Mouse (Mus musculus): Measurements from ENCODE around the gene Magi1. TPM values are rescaled to one million over a fixed set of nuclear protein-coding genes. Genes with fewer than 3 reads are reported as not detected.

Gene Magi1
- polyA plus RNA-seq, 1 experiment from 2014 or later: 19.9 TPM

DNA sequence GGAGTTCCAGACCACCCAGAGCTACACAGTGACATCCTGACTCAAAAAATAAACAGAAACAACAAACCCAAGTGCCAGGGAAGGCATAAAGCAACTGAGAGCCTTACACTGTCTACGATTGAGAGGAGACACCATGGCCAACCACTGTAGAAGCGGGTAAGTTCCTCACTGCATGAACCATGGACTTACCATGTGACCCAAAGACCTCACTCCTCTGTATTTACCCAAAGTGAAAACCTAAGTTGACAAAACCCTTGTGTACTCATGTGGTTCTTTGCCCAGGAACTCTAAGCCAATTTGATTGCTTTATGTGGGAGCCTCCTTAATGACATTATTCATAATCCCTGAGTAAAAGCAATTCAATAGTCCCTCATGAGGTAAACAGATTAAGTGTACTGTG, 382.3 kb downstream of the Magi1 start:
- Histone ChIP-seq H3K9me3 (no peaks in the 10 kb centered on the region), H3K9ac (no peak overlapping the region), H3K4me1 (no peaks in the 10 kb centered on the region), H3K4me2 (replicated peaks) (no peak overlapping the region), H3K36me3 (no peaks in the 10 kb centered on the region), H3K27ac (no peak overlapping the region), H3K27me3 (no peaks in the 10 kb centered on the region), H3K4me3 (no peak overlapping the region)
- no peak for ATAC-seq (ENCODE audit: insufficient number of reproducible peaks, insufficient read depth, low FRiP score, low TSS enrichment)
- WGBS: 95% methylated on average over 2 of the region's 2 CpGs

DNA sequence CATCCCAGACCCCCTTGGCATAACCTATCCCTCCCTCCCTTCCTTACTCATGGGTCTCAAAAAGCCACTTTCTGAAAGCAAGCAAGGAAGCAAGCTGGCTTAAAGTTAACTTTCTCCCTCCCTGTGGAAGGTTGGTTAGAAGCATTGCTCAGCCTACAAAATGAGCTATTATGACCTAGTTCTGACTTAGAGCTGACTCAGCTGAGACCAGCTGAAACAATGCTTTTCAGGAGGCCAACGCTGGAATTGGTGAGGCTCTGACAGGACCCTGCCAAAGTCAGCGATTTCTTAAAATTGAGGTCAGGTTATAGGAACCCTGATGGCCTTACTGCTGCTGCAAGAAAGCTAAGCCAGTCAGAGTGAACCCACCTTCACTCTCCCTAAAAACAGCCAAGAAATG, 386.2 kb downstream of the Magi1 start:
- Histone ChIP-seq H3K9me3 (no peaks in the 10 kb centered on the region), H3K4me2 (replicated peaks) (no peak overlapping the region), H3K36me3 (no peaks in the 10 kb centered on the region), H3K27me3 (no peaks in the 10 kb centered on the region), H3K4me3 (no peak overlapping the region), H3K27ac (no peak overlapping the region), H3K9ac (no peak overlapping the region), H3K4me1 (peaks cover 2% of the 10 kb centered on the region; the same call in 1 of the 2 replicates)
- WGBS: 70% methylated on average over 2 of the region's 2 CpGs
- ATAC-seq (ENCODE audit: insufficient number of reproducible peaks, insufficient read depth, low FRiP score, low TSS enrichment): no peak

DNA sequence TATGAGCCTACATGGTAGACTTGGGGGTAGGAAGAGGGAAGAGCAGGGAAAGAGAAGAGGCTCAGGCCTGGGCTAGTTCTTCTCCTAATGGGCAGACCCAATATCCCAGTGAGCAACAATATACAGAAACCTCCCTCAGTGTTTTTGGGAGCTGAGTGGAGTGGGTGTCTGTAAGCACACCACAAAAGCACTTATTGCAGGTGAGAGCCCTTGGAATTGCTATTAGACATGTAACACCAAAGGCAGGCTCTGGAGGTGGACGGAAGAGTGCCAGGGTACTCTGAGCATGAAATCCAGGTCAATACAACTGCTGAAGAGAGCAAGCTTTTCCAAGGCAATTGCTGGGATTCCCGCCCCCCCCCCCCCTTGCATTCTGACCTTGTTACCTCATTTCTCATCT, 388.0 kb downstream of the Magi1 start:
- no peak overlapping the region for H3K4me3 ChIP-seq
- H3K4me2 ChIP-seq (replicated peaks): no peak overlapping the region
- no peaks in the 10 kb centered on the region for H3K27me3 ChIP-seq
- 84% methylated on average over 2 of the region's 2 CpGs for WGBS
- no peaks in the 10 kb centered on the region for H3K36me3 ChIP-seq
- no peak overlapping the region for H3K27ac ChIP-seq
- no peak overlapping the region for H3K9ac ChIP-seq
- peaks cover 3% of the 10 kb centered on the region; the same call in 1 of the 2 replicates for H3K4me1 ChIP-seq
- ATAC-seq (ENCODE audit: insufficient number of reproducible peaks, insufficient read depth, low FRiP score, low TSS enrichment): no peak
- no peaks in the 10 kb centered on the region for H3K9me3 ChIP-seq

DNA sequence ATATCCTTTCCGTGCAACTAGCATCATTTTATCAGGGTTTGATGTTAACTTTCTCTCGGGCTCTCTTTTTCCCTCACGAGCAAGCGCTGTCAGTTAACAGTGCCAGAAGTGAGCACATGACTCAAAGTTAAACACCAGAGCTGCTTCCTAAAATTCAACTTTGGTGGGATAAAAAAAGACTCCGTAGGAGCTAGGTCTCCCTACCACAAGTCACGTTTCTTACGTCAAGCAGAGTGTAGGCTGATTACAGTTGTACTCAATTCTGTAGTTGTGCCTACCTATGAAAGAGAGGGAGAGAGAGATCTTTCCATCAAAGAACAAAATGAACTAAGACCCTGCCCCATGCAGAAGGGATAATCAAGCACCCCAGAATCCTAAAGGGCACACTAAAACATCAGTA, 389.8 kb downstream of the Magi1 start:
- H3K4me1 ChIP-seq: peaks cover 6% of the 10 kb centered on the region; the same call in 1 of the 2 replicates
- WGBS: 77% methylated on average over 7 of the region's 7 CpGs
- ATAC-seq (ENCODE audit: insufficient number of reproducible peaks, insufficient read depth, low FRiP score, low TSS enrichment): no peak
- no peak overlapping the region for H3K4me3 ChIP-seq
- H3K4me2 ChIP-seq (replicated peaks): no peak overlapping the region
- H3K9me3 ChIP-seq: no peaks in the 10 kb centered on the region
- no peak overlapping the region for H3K27ac ChIP-seq
- H3K9ac ChIP-seq: no peak overlapping the region
- no peaks in the 10 kb centered on the region for H3K27me3 ChIP-seq
- no peaks in the 10 kb centered on the region for H3K36me3 ChIP-seq

DNA sequence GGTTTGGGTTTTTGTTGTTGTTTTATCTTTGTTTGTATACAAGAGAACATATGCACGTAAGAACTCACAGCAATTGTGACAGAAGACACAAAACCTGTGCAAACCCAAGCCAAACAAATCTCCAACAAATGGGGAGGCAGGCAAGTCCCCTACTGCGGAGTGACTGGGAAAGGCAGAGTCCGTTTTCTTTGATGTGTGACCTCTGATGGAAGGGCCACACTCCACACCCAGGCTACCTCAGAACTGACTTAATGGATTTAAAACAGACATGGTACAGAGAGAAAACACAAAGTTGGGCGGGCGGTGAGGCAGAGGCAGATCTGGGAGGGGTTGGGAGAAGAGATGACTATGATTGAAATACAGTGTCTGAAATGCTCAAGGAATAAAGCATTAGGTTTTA, 390.8 kb downstream of the Magi1 start:
- 34% methylated on average over 5 of the region's 5 CpGs for WGBS
- Histone ChIP-seq H3K4me2 (replicated peaks) (no peak overlapping the region), H3K27me3 (no peaks in the 10 kb centered on the region), H3K9ac (no peak overlapping the region), H3K9me3 (no peaks in the 10 kb centered on the region), H3K27ac (no peak overlapping the region), H3K4me3 (no peak overlapping the region), H3K4me1 (peaks cover 6% of the 10 kb centered on the region; the same call in 1 of the 2 replicates), H3K36me3 (no peaks in the 10 kb centered on the region)
- ATAC-seq (ENCODE audit: insufficient number of reproducible peaks, insufficient read depth, low FRiP score, low TSS enrichment): no peak

DNA sequence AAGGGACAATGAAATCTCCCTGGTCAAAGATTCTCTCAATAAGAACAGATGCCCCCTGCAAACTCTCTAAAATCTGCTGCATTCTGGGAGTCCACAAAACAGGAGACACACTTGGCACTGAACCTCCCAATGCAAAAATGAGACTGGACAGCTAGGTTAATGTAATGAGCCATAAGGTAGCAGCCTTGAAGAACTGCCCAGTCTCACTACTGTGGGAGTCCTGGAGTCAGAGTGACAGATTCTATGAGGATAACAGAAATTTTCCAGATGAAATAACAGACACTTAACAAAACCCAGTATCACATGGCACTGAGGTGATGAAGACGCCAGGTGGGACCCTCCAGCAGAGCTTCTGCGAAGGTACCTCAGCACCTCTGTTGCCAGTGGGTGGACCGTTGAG, 393.7 kb downstream of the Magi1 start:
- Histone ChIP-seq H3K4me3 (no peak overlapping the region), H3K36me3 (no peaks in the 10 kb centered on the region), H3K4me2 (replicated peaks) (no peak overlapping the region), H3K9me3 (no peaks in the 10 kb centered on the region), H3K27me3 (no peaks in the 10 kb centered on the region), H3K27ac (no peak overlapping the region), H3K4me1 (0 out of 2 replicates have a peak, but pooled peaks cover 6% of the 10 kb centered on the region), H3K9ac (no peak overlapping the region)
- no peak for ATAC-seq (ENCODE audit: insufficient number of reproducible peaks, insufficient read depth, low FRiP score, low TSS enrichment)
- WGBS: 85% methylated on average over 3 of the region's 3 CpGs

DNA sequence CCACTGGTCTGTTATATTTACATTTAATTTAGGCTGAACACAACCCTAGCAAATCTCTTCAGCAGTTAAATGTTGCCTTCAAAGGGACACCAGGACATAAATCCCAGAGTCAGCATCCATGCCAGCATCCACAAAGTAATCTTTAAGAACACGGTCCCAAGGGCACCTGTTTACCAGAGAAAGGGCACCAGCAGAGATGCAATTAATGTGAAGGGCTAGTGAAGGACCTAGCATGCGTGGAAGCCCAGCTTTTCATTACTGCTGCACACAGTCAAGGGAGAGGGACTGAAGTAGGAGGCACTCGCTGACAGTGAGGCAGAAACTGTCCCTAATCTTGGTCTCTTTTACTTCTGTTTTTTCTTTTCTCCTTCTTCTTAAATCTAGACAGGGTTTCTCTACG, 406.4 kb downstream of the Magi1 start:
- Histone ChIP-seq H3K4me3 (no peak overlapping the region), H3K4me1 (no peaks in the 10 kb centered on the region), H3K9ac (no peak overlapping the region), H3K36me3 (no peaks in the 10 kb centered on the region), H3K4me2 (replicated peaks) (no peak overlapping the region), H3K27ac (no peak overlapping the region), H3K27me3 (no peaks in the 10 kb centered on the region), H3K9me3 (no peaks in the 10 kb centered on the region)
- no peak for ATAC-seq (ENCODE audit: insufficient number of reproducible peaks, insufficient read depth, low FRiP score, low TSS enrichment)
- WGBS: 77% methylated on average over 4 of the region's 4 CpGs

DNA sequence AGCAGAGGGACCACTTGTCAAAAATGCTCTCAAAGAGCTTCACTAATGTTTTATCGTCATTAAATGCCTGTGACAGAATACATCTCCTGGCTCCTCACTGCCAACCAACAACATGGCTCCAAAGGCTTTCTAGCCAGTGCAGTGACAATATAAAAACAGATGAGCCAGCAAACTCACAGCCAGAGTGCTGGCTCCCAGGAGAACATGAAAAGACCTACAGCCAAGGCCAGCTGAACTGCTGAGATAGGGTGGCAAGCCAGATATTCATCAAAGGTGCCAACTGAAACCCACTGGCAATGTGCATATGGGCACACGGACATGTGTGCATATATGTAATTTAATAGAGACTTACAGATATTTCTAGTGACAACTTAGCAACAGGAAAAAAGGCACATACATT, 408.8 kb downstream of the Magi1 start:
- Histone ChIP-seq H3K9ac (no peak overlapping the region), H3K4me3 (no peak overlapping the region), H3K27me3 (no peaks in the 10 kb centered on the region), H3K9me3 (no peaks in the 10 kb centered on the region), H3K27ac (no peak overlapping the region), H3K4me2 (replicated peaks) (no peak overlapping the region), H3K36me3 (no peaks in the 10 kb centered on the region), H3K4me1 (no peaks in the 10 kb centered on the region)
- WGBS: 88% methylated on average over 2 of the region's 2 CpGs
- ATAC-seq (ENCODE audit: insufficient number of reproducible peaks, insufficient read depth, low FRiP score, low TSS enrichment): no peak

DNA sequence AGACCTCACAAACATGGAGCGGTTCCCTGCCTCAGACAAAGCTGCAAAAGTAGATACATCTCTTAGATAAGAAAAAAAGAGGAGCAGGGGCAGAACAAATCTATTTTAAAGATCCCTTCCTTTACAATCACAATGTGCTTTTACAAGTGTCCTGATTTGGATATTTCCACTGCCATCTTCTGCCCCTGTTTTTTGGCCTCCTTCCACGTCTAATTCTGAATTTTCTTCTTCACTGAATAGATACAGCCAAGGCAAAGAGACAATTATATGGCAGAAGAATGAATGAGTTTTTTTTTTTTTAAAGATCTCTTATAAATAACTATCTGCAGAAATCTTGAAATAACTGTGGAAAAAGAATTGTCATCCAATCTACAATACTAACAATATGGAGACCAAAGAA, 409.3 kb downstream of the Magi1 start:
- WGBS: 86% methylated on average over 2 of the region's 2 CpGs
- ATAC-seq (ENCODE audit: insufficient number of reproducible peaks, insufficient read depth, low FRiP score, low TSS enrichment): no peak
- Histone ChIP-seq H3K27me3 (no peaks in the 10 kb centered on the region), H3K36me3 (no peaks in the 10 kb centered on the region), H3K4me3 (no peak overlapping the region), H3K4me2 (replicated peaks) (no peak overlapping the region), H3K9me3 (no peaks in the 10 kb centered on the region), H3K27ac (no peak overlapping the region), H3K9ac (no peak overlapping the region), H3K4me1 (no peaks in the 10 kb centered on the region)

DNA sequence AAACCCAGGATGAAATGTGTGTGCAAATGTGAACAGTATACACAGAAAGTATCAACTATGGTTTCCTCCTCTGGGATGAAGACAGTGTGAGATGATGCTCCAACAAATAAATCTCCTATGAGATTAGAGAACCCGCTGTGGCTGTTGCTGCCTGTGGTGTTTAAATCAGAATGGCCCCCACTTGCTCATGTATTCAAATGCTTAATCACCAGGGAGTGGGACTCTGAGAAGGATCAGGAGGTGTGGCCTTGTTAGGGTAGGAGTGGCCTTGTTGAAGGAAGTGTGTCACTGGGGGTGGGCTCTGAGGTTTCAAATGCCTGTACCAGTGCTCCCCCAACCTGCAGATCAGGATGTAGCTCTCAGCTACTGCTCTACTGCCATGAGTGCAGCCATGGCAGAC, 410.2 kb downstream of the Magi1 start:
- no peaks in the 10 kb centered on the region for H3K4me1 ChIP-seq
- no peak for ATAC-seq (ENCODE audit: insufficient number of reproducible peaks, insufficient read depth, low FRiP score, low TSS enrichment)
- H3K27ac ChIP-seq: no peak overlapping the region
- no peaks in the 10 kb centered on the region for H3K27me3 ChIP-seq
- H3K9ac ChIP-seq: no peak overlapping the region
- H3K4me2 ChIP-seq (replicated peaks): no peak overlapping the region
- no peak overlapping the region for H3K4me3 ChIP-seq
- H3K9me3 ChIP-seq: no peaks in the 10 kb centered on the region
- no peaks in the 10 kb centered on the region for H3K36me3 ChIP-seq
- WGBS: 46% methylated on average over 1 of the region's 1 CpGs

DNA sequence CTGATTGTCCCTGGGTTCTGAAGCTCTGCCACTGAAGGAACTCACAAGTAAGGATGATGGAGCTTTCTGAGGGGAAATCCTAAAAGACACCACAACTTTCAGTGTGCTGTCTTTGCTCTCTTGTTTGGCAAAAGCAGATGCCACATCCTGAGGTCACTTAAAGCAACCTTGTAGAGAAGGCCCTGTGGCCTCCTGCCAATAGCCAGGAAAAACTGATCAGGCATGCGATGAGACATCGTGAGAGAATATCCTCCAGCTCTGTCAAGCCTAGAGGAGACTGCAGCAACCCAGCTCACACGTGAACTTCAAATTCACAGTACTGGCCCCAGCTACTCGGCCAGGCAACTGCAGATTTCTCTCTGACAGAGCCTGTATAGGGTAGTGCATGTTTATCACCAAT, 412.2 kb downstream of the Magi1 start:
- WGBS: 80% methylated on average over 4 of the region's 4 CpGs
- Histone ChIP-seq H3K4me2 (replicated peaks) (no peak overlapping the region), H3K9me3 (no peaks in the 10 kb centered on the region), H3K4me3 (no peak overlapping the region), H3K27ac (no peak overlapping the region), H3K36me3 (no peaks in the 10 kb centered on the region), H3K4me1 (no peaks in the 10 kb centered on the region), H3K27me3 (no peaks in the 10 kb centered on the region), H3K9ac (no peak overlapping the region)
- ATAC-seq (ENCODE audit: insufficient number of reproducible peaks, insufficient read depth, low FRiP score, low TSS enrichment): no peak

DNA sequence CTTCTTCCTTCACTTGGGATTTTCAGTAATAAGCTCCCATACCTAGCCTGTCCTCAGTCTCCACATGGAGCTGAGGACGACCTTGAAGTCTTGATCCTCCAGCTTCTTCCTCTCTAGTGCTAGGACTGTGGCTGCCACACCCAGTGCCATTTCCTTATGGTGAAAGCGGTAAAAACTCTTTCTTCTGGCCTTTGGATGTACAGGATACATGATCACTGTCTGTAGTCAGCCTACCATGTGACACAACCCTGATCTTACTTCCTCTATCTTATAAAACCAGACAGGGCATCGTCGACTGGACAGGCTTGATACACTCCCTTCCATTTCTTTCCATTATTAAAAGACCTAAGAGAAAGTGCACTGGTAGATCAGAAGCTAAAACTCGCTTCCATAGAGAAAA, 413.7 kb downstream of the Magi1 start:
- Histone ChIP-seq H3K4me3 (no peak overlapping the region), H3K27me3 (no peaks in the 10 kb centered on the region), H3K36me3 (no peaks in the 10 kb centered on the region), H3K4me1 (no peaks in the 10 kb centered on the region), H3K9ac (no peak overlapping the region), H3K27ac (no peak overlapping the region), H3K4me2 (replicated peaks) (no peak overlapping the region), H3K9me3 (no peaks in the 10 kb centered on the region)
- ATAC-seq (ENCODE audit: insufficient number of reproducible peaks, insufficient read depth, low FRiP score, low TSS enrichment): no peak
- 70% methylated on average over 5 of the region's 5 CpGs for WGBS

DNA sequence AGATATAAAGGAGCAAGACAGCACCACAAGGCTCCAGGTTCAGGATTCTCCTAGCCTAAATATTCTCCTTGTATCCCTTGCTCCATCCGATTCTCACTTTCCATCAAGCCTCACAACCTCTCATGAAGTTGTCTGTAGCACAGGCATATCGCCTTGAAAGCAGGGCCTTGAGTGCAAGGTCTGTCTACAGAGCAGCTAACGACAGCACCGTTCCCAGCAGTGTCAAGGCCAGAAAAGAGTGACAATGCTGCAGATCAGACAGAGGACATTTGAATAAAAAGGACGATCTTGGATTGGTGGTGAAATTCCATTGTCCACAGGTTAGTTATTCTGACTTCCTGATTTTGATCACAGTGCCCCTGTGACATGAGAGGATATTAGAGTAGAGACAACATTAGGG, 421.5 kb downstream of the Magi1 start:
- Histone ChIP-seq H3K9ac (no peak overlapping the region), H3K4me1 (no peaks in the 10 kb centered on the region), H3K27me3 (no peaks in the 10 kb centered on the region), H3K4me2 (replicated peaks) (no peak overlapping the region), H3K9me3 (no peaks in the 10 kb centered on the region), H3K27ac (no peak overlapping the region), H3K36me3 (no peaks in the 10 kb centered on the region), H3K4me3 (no peak overlapping the region)
- no peak for ATAC-seq (ENCODE audit: insufficient number of reproducible peaks, insufficient read depth, low FRiP score, low TSS enrichment)
- 95% methylated on average over 5 of the region's 5 CpGs for WGBS

Data from embryonic facial prominence, embryonic 12.5 days (tissue).